Mouse (Mus musculus) midbrain, embryonic 16.5 days (tissue): ENCODE data around the gene Lpin2. TPM values are rescaled to one million over a fixed set of nuclear protein-coding genes. Genes with fewer than 3 reads are reported as not detected.

Source experiments
- ATAC-seq: fragments of 200-750 bp; cut with Nextera tagmentation; 2 replicates; pipeline ENCODE4 v1.8.0; 2017; ENCODE audit warnings: moderate TSS enrichment
- H3K27ac ChIP-seq: fragments of 300-500 bp; sonication (generic); 2 replicates; pipeline ENCODE4 v1.5.1; 2014; ENCODE audit warnings: mild to moderate bottlenecking, low read length, mixed read lengths
- H3K27me3 ChIP-seq: fragments of 300-500 bp; sonication (generic); 2 replicates; pipeline ENCODE4 v1.6.1; 2014; ENCODE audit warnings: low read depth, low read length, mixed read lengths; ENCODE audit not compliant: control insufficient read depth, insufficient read depth
- H3K36me3 ChIP-seq: fragments of 300-500 bp; sonication (generic); 2 replicates; pipeline ENCODE4 v1.6.1; 2014; ENCODE audit warnings: mild to moderate bottlenecking, low read length, moderate library complexity, mixed read lengths; ENCODE audit not compliant: control insufficient read depth, insufficient read depth
- H3K4me1 ChIP-seq: fragments of 300-500 bp; sonication (generic); 2 replicates; pipeline ENCODE4 v1.6.1; 2014; ENCODE audit warnings: mild to moderate bottlenecking, low read length, mixed read lengths; ENCODE audit not compliant: control insufficient read depth, insufficient read depth
- H3K4me2 ChIP-seq: fragments of 300-500 bp; sonication (generic); 2 replicates; pipeline ENCODE4 v1.6.1; 2014; ENCODE audit warnings: mild to moderate bottlenecking, low read length, mixed read lengths
- H3K4me3 ChIP-seq: fragments of 300-500 bp; sonication (generic); 2 replicates; pipeline ENCODE4 v1.5.1; 2014; ENCODE audit warnings: low read depth, mild to moderate bottlenecking, low read length, moderate library complexity, mixed read lengths
- H3K9ac ChIP-seq: fragments of 300-500 bp; sonication (generic); 2 replicates; pipeline ENCODE4 v1.6.1; 2014; ENCODE audit warnings: low read depth, low read length, mixed read lengths
- H3K9me3 ChIP-seq: fragments of 300-500 bp; sonication (generic); replicated peaks from 2 replicates; pipeline ENCODE4 v1.6.1; 2014; ENCODE audit warnings: mild to moderate bottlenecking, low read length, mixed read lengths; ENCODE audit not compliant: control insufficient read depth, poor library complexity, severe bottlenecking
- WGBS: fragments of 180-500 bp; shearing (Covaris S2); extraction: QIAGEN DNeasy Blood & Tissue Kit; methylation state at CpG from one replicate; pipeline ENCODE4 v1.1.7; 2014; 5-methylcytosine and 5-hydroxymethylcytosine counted together
- polyA plus RNA-seq: library from polyadenylated mRNA; unstranded; fragments of >200 nt; fragmentation: Nextera tagmentation; extraction: Ambion mirVana; gene quantifications from 2 replicates; pipeline ENCODE4 v1.2.1, GENCODE M21; 2015

Lpin2 gene
- polyA plus RNA-seq, 1 experiment from 2014 or later, result 45.0 TPM

DNA sequence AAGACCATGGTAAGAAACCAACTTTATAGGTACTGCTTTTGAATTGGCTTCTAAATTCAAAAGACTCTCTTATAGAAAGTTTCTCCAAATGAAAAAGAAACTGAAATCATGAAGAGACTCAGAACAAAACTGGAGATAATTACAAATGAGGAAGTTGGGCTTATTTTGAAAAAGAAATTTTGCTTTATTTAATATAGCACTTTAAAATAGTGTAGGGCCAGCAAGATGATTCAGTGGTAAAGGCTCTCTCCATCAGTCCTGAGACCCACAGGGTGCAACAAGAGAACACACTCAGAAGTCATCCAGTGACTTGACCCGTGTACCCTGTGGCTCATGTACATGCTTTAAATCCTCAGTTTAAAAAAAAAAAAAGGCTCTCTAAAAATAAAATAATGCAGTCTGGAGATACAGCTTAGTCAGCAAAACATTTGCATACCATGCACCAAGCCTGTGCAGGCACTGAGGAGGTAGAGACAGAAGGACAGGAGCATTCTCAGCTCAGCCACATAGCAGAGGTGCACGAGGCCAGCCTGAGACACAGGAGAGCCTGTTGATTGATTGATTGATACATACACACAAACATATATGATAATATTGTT is 33.0 kb downstream of the Lpin2 start:
- WGBS, result 73% methylated on average over 2 of the region's 2 CpGs
- Histone ChIP-seq H3K9me3 (no peaks in the 10 kb centered on the region), H3K4me3 (no peak overlapping the region), H3K27me3 (no peaks in the 10 kb centered on the region), H3K4me1 (no peaks in the 10 kb centered on the region), H3K36me3 (no peaks in the 10 kb centered on the region; the same call in 1 of the 2 replicates), H3K27ac (no peak overlapping the region), H3K4me2 (no peak overlapping the region), H3K9ac (no peak overlapping the region)
- no peak for ATAC-seq

DNA sequence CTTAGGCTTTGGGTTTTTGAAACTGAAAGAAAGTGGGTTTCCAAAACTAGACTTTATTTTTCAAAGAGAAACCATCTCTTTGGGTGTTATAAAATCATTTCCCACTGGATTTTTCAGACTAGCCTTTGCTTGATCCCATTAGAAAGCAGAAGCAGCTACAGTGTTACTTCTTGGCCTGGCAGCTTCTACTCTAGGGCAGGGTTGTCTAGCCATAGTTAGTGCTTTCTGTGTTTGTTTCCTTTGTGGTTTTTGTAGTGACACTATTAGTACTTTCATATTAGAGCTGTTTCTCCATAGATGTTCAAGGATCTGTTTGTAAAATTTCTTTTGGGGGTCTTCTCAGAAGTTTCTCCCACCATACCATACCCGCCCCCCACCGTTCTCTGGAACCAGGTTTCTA is 33.9 kb downstream of the Lpin2 start:
- no peak overlapping the region for H3K4me2 ChIP-seq
- H3K4me1 ChIP-seq, result no peaks in the 10 kb centered on the region
- H3K36me3 ChIP-seq, result no peaks in the 10 kb centered on the region; the same call in none of the 2 replicates
- H3K9me3 ChIP-seq, result no peaks in the 10 kb centered on the region
- no peak for ATAC-seq
- H3K4me3 ChIP-seq, result no peak overlapping the region
- no peaks in the 10 kb centered on the region for H3K27me3 ChIP-seq
- H3K9ac ChIP-seq, result no peak overlapping the region
- WGBS, result 97% methylated on average over 2 of the region's 2 CpGs
- no peak overlapping the region for H3K27ac ChIP-seq

DNA sequence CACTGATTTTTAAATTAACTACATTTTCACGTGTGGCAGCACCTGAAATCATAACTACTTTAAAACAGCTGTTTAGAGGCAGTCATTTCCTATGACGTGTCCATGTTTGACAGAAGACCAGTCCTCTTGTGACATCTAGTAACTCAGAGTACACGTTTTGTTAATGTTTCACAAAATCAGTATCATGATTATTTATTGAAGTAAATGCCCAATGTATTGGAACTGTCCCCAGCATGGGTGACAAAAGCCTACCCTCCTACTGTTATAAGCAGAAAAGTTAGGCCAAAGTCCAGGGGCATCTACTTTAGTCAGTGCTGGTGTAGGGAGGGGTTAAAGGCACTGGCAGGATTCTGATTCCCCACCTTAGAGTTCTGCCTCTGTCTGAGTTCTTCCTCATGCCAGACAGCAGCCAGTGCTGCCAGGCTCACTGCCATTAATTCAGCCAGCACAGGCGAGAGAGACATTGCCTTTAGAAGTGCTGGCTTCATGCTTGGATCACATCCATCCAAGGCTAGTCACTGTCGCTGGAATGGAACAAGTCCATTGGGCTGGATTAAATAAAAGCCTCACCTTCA is 34.8 kb downstream of the Lpin2 start:
- H3K9ac ChIP-seq, result no peak overlapping the region
- H3K4me3 ChIP-seq, result no peak overlapping the region
- no peaks in the 10 kb centered on the region for H3K27me3 ChIP-seq
- H3K36me3 ChIP-seq, result no peaks in the 10 kb centered on the region; the same call in none of the 2 replicates
- ATAC-seq, result no peak
- H3K4me1 ChIP-seq, result no peaks in the 10 kb centered on the region
- WGBS, result 95% methylated on average over 5 of the region's 5 CpGs
- H3K4me2 ChIP-seq, result no peak overlapping the region
- H3K27ac ChIP-seq, result no peak overlapping the region
- no peaks in the 10 kb centered on the region for H3K9me3 ChIP-seq

DNA sequence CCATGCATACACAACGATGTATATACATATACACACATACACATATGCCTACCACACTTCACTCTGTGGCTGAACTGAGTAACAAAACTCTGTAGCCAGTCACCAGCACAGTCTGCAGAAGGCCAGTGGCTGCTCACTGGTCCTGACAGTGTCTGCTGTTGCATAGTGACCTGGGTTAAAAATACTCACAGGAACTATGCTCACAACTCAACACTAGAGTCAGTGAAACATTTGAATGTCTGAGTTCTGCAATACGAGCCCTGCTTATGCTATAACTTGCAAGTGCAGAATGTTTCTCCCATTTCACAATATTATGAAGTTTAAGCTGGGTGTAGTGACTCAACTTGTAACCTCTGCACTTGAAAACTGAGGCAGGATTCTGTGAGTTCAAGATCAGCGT is 39.0 kb downstream of the Lpin2 start:
- Histone ChIP-seq H3K4me1 (no peaks in the 10 kb centered on the region), H3K4me3 (no peak overlapping the region), H3K9ac (no peak overlapping the region), H3K9me3 (no peaks in the 10 kb centered on the region), H3K36me3 (no peaks in the 10 kb centered on the region; the same call in none of the 2 replicates), H3K4me2 (no peak overlapping the region), H3K27ac (no peak overlapping the region), H3K27me3 (no peaks in the 10 kb centered on the region)
- WGBS, result 95% methylated on average over 3 of the region's 3 CpGs
- no peak for ATAC-seq

DNA sequence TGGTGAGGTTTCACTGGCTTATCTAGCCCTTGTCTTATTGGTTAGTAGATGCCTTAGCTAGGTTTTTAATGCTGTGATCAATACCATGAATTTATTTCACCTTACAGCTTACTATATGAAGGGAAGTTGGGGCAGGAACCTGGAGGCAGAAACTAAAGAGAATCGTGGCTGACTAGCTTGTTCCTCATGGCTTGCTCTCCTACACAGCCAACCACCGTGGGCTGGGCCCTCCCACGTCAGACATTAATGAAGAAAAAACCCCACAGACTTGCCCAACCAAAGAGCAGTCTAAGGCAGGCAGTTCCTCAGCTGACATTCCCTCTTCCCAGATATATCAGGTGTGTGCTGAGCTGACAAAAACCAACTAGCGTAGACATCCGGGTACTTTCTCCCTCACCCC is 41.3 kb downstream of the Lpin2 start:
- H3K36me3 ChIP-seq, result no peaks in the 10 kb centered on the region; the same call in 1 of the 2 replicates
- 77% methylated on average over 5 of the region's 5 CpGs for WGBS
- 0 out of 2 replicates have a peak, but pooled peaks have one; percentile 21 for ATAC-seq

DNA sequence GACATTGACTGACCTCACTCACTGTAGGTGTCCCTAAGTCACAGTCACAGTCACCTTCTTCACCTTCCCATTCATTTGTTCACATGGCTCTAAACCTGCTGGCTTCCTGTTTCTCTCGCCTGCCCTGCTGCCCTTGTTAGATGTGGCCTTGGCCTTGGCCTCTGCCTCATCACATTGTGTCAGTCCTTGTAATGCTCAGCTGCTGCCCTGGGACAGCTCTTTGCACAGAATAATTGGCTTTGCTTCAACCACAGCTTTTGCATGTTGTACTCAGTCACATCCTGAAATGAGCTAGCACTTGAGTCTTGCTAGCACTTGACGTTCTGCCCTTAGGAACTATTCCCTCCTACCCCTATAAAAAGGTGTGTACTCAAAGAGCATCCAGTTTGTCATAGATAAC is 42.2 kb downstream of the Lpin2 start:
- WGBS, result 70% methylated on average over 2 of the region's 2 CpGs
- ATAC-seq, result no peak
- Histone ChIP-seq H3K4me3 (no peak overlapping the region), H3K9ac (no peak overlapping the region), H3K9me3 (no peaks in the 10 kb centered on the region), H3K36me3 (no peaks in the 10 kb centered on the region; the same call in 1 of the 2 replicates), H3K27me3 (no peaks in the 10 kb centered on the region), H3K4me2 (no peak overlapping the region), H3K27ac (no peak overlapping the region), H3K4me1 (no peaks in the 10 kb centered on the region)

More for the DNA sequence above, 41.3 kb downstream of the Lpin2 start:
- H3K9me3 ChIP-seq, result no peaks in the 10 kb centered on the region
- no peak overlapping the region for H3K4me3 ChIP-seq
- H3K27ac ChIP-seq, result no peak overlapping the region
- H3K4me2 ChIP-seq, result no peak overlapping the region
- no peaks in the 10 kb centered on the region for H3K27me3 ChIP-seq
- no peaks in the 10 kb centered on the region for H3K4me1 ChIP-seq
- no peak overlapping the region for H3K9ac ChIP-seq

DNA sequence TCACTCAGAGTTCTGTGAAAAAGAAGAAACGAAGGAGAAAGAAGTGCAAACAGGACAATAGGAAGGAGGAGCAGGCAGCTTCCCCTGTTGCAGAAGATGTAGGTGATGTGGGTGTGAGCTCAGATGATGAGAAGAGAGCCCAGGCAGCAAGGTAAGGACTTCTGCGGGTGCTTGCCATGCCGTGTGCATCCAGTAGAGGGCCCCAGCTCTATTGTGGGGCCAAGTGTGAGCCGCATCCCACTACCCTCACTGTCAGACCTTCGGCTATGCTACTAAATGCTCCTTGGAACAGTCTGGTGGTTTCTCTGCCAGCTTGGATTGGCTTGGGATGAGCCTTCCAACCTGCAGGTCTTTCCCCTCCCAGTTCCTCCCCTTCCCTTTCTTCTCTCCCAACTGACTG is 42.7 kb downstream of the Lpin2 start:
- Histone ChIP-seq H3K4me1 (no peaks in the 10 kb centered on the region), H3K36me3 (no peaks in the 10 kb centered on the region; the same call in 1 of the 2 replicates), H3K4me2 (no peak overlapping the region), H3K27me3 (no peaks in the 10 kb centered on the region), H3K27ac (no peak overlapping the region), H3K4me3 (no peak overlapping the region), H3K9me3 (no peaks in the 10 kb centered on the region), H3K9ac (no peak overlapping the region)
- WGBS, result 36% methylated on average over 5 of the region's 5 CpGs
- no peak for ATAC-seq

DNA sequence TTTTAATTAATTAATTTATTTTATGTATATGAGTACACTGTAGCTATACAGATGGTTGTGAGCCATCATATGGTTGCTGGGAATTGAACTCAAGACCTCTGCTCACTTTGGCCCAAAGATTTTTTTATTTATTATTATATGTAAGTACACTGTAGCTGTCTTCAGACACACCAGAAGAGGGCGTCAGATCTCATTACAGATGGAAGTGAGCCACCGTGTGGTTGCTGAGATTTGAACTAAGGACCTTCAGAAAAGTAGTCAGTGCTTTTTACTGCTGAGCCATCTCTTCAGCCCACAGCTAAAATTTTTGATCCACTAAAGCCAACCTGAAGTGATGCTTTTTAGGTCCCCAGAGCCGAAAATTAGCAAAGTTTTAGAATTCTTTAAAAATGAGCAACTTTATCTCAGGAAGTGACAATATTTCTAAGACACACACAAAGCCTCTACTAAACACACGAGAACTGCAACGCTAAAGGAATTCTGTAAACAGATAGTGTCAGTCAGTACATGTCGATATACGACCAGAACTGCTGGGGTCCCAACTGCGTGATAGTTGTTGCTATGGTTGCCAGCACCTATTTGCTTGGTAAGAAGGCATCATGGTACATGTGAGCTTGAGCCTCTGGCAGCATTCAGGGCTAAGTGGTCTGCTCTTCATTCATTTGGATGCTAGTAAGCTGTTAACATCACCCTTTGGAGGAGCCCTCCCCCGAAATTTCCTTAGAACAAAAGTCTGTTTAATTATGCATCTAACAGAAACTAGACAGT is 45.0 kb downstream of the Lpin2 start:
- 88% methylated on average over 9 of the region's 9 CpGs for WGBS
- peaks cover 2% of the 10 kb centered on the region; the same call in 1 of the 2 replicates for H3K36me3 ChIP-seq
- no peak overlapping the region for H3K9ac ChIP-seq
- H3K27ac ChIP-seq, result no peak overlapping the region
- no peaks in the 10 kb centered on the region for H3K27me3 ChIP-seq
- no peak for ATAC-seq
- H3K4me1 ChIP-seq, result no peaks in the 10 kb centered on the region
- H3K9me3 ChIP-seq, result no peaks in the 10 kb centered on the region
- no peak overlapping the region for H3K4me2 ChIP-seq
- no peak overlapping the region for H3K4me3 ChIP-seq

DNA sequence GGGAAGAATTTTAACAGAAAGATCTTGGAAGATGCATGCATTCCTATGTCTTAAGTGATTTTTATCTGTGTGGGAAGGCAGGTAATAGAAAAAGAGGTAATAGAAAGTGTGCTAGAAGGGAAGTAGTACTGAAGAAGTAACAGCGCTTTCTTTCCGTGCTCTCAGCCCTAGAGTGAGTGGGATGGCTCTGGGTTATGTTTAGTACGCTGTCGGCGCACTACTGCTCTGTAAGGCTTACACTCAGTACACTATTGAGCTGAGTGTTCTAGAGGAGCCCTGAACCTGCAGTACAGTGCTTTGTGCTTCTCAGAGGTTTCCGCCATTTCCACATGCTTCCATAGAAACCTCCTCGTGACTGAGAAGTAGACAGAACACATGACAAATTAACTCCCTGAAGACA is 46.3 kb downstream of the Lpin2 start:
- H3K9me3 ChIP-seq, result no peaks in the 10 kb centered on the region
- H3K4me3 ChIP-seq, result no peak overlapping the region
- no peak overlapping the region for H3K27ac ChIP-seq
- WGBS, result 84% methylated on average over 7 of the region's 7 CpGs
- no peak for ATAC-seq
- H3K4me1 ChIP-seq, result no peaks in the 10 kb centered on the region
- no peaks in the 10 kb centered on the region for H3K27me3 ChIP-seq
- H3K36me3 ChIP-seq, result peaks cover 5% of the 10 kb centered on the region
- H3K9ac ChIP-seq, result no peak overlapping the region
- H3K4me2 ChIP-seq, result no peak overlapping the region
